Mouse (Mus musculus) embryonic facial prominence, embryonic 10.5 days (tissue): ENCODE data around the gene Csf2rb2. TPM values are rescaled to one million over a fixed set of nuclear protein-coding genes. Genes with fewer than 3 reads are reported as not detected.
"Not testable (repeated sequence)": the region's sequence is repeated elsewhere in the genome, so short reads cannot be mapped to it uniquely, and the experiment has no call there.

ENCODE experiments used
- DNase-seq: peaks from one replicate; pipeline ENCODE4 v3.0.0-alpha.2; 2017; ENCODE audit warnings: low spot score
- H3K27ac ChIP-seq: fragments of 300-500 bp; sonication (generic); replicated peaks from 2 replicates; pipeline ENCODE4 v1.5.1; 2016; ENCODE audit warnings: mild to moderate bottlenecking
- H3K27me3 ChIP-seq: fragments of 300-500 bp; sonication (generic); replicated peaks from 2 replicates; pipeline ENCODE4 v1.6.1; 2016; ENCODE audit warnings: low read depth, mild to moderate bottlenecking; ENCODE audit not compliant: poor library complexity, severe bottlenecking
- H3K36me3 ChIP-seq: fragments of 300-500 bp; sonication (generic); replicated peaks from 2 replicates; pipeline ENCODE4 v1.6.1; 2016; ENCODE audit warnings: mild to moderate bottlenecking, moderate library complexity
- H3K4me1 ChIP-seq: fragments of 300-500 bp; sonication (generic); 2 replicates; pipeline ENCODE4 v1.6.1; 2016
- H3K4me3 ChIP-seq: fragments of 300-500 bp; sonication (generic); 2 replicates; pipeline ENCODE4 v1.5.1; 2016; ENCODE audit warnings: mild to moderate bottlenecking, moderate library complexity
- H3K9me3 ChIP-seq: fragments of 300-500 bp; sonication (generic); 2 replicates; pipeline ENCODE4 v1.6.1; 2016; ENCODE audit warnings: mild to moderate bottlenecking
- WGBS: fragments of 180-500 bp; shearing (Covaris S2); methylation state at CpG from one replicate; pipeline ENCODE4 v1.1.7; 2016; 5-methylcytosine and 5-hydroxymethylcytosine counted together
- polyA plus RNA-seq: library from polyadenylated mRNA; unstranded; fragments of >200 nt; fragmentation: Nextera tagmentation; extraction: Ambion mirVana; gene quantifications from 2 replicates; pipeline ENCODE4 v1.2.1, GENCODE M21; 2016

The Csf2rb2 gene
- polyA plus RNA-seq, 1 experiment from 2014 or later, result 0.51 TPM

DNA sequence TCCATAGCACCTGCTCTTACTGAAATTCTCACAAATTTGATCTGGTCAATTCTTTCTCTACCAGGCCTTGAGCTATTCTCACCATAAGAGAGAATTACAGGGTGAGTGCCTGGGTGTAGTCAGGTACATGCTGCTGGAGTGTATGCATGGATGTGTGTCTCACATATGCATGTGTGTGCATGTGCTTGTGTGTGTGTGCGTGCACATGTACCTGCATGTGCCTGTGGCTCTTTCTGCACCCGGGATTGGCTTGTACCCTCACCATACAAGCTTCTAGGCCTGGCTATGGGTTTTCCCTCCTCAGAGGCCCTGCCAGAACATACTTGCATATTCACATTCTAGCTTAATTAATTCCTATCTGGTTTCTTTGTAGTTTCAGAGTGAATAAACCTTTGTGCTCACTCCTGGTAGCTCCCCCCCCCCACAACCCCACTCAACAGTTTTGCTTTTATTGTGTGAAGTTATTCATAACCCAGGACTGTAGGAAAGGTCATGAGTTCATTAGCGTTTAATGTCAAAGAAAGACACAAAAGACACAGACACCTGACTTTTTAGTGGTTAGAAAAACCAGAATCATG is 23.1 kb upstream of the Csf2rb2 start:
- Histone ChIP-seq H3K9me3 (no peaks in the 10 kb centered on the region), H3K4me3 (no peak overlapping the region), H3K4me1 (no peaks in the 10 kb centered on the region), H3K27me3 (no peaks in the 10 kb centered on the region), H3K27ac (no peak overlapping the region), H3K36me3 (no peaks in the 10 kb centered on the region)
- DNase-seq, result no peak
- WGBS, result 87% methylated on average over 3 of the region's 3 CpGs

DNA sequence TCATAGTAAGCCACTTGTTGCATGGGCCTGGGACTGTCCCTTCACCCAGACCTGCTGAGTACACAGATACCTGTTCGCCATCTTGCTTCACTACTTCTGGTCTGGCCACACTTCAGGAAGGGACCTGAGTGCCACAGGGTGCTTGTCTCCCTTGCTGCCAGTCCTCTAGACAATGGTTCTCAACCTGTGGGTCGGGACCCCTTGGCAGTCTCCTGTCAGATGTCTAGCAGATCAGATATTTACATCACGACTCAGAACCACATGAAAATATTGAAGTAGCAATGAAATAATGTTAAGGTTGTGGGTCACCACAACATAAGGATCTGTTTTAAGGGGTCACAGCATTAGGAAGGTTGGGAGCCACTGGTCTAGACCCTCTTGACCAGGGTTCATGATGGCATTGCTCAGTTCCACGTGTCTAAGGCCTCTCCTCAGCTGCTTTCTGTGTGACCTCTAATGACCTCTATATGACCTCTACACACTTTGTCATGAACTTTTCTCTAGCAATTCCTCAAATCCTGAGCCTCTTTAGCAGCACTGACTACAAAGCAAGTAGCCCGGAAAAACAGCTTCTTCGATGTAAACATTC is 22.3 kb upstream of the Csf2rb2 start:
- H3K9me3 ChIP-seq, H3K27ac ChIP-seq, H3K4me3 ChIP-seq, H3K4me1 ChIP-seq, H3K27me3 ChIP-seq, H3K36me3 ChIP-seq, DNase-seq: not testable (repeated sequence)
- WGBS, result 86% methylated on average over 6 of the region's 6 CpGs

GRCm38 (mm10) chr15:78326747-78327146 is 21.2 kb upstream of the Csf2rb2 start:
- WGBS, result 93% methylated on average over 10 of the region's 10 CpGs
- Histone ChIP-seq H3K27me3 (no peaks in the 10 kb centered on the region), H3K4me3 (no peak overlapping the region), H3K4me1 (no peaks in the 10 kb centered on the region), H3K9me3 (no peaks in the 10 kb centered on the region), H3K27ac (no peak overlapping the region), H3K36me3 (no peaks in the 10 kb centered on the region)
- DNase-seq, result no peak

GRCm38 (mm10) chr15:78325671-78326339 is 20.3 kb upstream of the Csf2rb2 start, which contains the start of gene Csf2rb:
TSS of gene Csf2rb (plus strand) at chr15:78325752.
- Histone ChIP-seq H3K27me3 (no peaks in the 10 kb centered on the region), H3K4me3 (no peak within 1 kb of the TSS), H3K9me3 (no peaks in the 10 kb centered on the region), H3K4me1 (no peaks in the 10 kb centered on the region; the same call in 1 of the 2 replicates), H3K27ac (no peak within 1 kb of the TSS), H3K36me3 (no peaks in the 10 kb centered on the region)
- no peak for DNase-seq
- WGBS, result 77% methylated on average over 11 of the region's 11 CpGs

- Histone ChIP-seq H3K36me3 (no peaks in the 10 kb centered on the region), H3K4me1 (no peaks in the 10 kb centered on the region; the same call in 1 of the 2 replicates), H3K27me3 (no peaks in the 10 kb centered on the region), H3K9me3 (no peaks in the 10 kb centered on the region), H3K4me3 (no peak overlapping the region), H3K27ac (no peak overlapping the region)
- DNase-seq, result no peak
- 92% methylated on average over 2 of the region's 2 CpGs for WGBS
These were observed 18.8 kb upstream of the Csf2rb2 start for GRCm38 (mm10) chr15:78324294-78324693.

- Histone ChIP-seq H3K4me1 (no peaks in the 10 kb centered on the region; the same call in 1 of the 2 replicates), H3K9me3 (no peaks in the 10 kb centered on the region), H3K27me3 (no peaks in the 10 kb centered on the region), H3K36me3 (no peaks in the 10 kb centered on the region), H3K27ac (no peak overlapping the region), H3K4me3 (no peak overlapping the region)
- 64% methylated on average over 1 of the region's 1 CpGs for WGBS
- DNase-seq, result no peak
These were observed 17.8 kb upstream of the Csf2rb2 start for GRCm38 (mm10) chr15:78323366-78323765.

GRCm38 (mm10) chr15:78320825-78321496 is 15.4 kb upstream of the Csf2rb2 start:
- no peaks in the 10 kb centered on the region for H3K36me3 ChIP-seq
- H3K4me1 ChIP-seq, result no peaks in the 10 kb centered on the region; the same call in 1 of the 2 replicates
- H3K27ac ChIP-seq, result no peak overlapping the region; the same call in 1 of the 2 replicates
- H3K4me3 ChIP-seq, result no peak overlapping the region
- peak; percentile 74 for DNase-seq
- H3K9me3 ChIP-seq, result no peaks in the 10 kb centered on the region
- no peaks in the 10 kb centered on the region for H3K27me3 ChIP-seq
- WGBS, result 21% methylated on average over 5 of the region's 5 CpGs

DNA sequence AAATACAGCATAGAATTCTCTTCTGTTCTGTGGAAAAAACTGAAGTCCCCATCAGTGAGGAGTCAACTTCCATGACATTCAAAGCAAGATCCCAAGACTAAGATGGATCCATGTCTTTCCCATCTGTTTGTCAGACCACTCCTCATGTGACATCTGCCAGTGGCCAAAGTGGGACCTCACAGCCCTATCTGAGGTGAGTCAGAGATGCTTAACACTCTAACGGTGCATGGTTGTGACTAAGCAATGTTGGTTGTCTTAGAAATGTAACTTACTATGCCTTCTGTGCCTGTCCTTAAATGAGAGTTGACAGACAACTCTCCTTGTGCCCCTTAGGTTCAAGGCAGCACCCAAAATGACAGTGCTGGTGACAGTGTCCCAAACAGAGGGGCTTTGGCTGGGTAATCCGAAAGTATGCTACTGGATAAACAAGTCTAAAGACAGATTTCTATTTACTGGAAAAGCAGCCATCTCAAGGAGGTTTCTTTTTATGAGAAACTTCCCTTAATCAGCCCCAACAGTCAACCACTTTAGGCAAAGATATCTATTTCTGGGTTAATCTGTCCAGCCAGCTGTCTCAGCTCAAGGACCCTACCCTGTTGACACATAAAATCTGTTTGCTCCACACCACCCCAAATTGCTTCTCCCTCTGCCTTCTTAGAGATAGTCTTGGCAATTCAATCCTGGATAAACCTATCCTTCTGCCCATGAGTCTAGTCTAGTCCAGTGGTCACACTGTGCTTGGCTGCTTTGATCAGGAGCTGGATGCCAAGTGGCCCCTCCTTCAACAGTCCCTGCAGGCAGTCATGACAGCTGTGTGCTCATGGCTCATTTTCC is 13.0 kb upstream of the Csf2rb2 start:
- not testable (repeated sequence) for H3K36me3 ChIP-seq, H3K27me3 ChIP-seq, DNase-seq, H3K27ac ChIP-seq, H3K9me3 ChIP-seq, H3K4me1 ChIP-seq, H3K4me3 ChIP-seq
- WGBS, result 85% methylated on average over 2 of the region's 2 CpGs

- H3K27ac ChIP-seq, DNase-seq, H3K4me1 ChIP-seq, H3K4me3 ChIP-seq, H3K9me3 ChIP-seq, H3K36me3 ChIP-seq, H3K27me3 ChIP-seq: not testable (repeated sequence)
- WGBS, result 82% methylated on average over 5 of the region's 5 CpGs
These were observed 8.1 kb upstream of the Csf2rb2 start for GRCm38 (mm10) chr15:78313659-78314058.

DNA sequence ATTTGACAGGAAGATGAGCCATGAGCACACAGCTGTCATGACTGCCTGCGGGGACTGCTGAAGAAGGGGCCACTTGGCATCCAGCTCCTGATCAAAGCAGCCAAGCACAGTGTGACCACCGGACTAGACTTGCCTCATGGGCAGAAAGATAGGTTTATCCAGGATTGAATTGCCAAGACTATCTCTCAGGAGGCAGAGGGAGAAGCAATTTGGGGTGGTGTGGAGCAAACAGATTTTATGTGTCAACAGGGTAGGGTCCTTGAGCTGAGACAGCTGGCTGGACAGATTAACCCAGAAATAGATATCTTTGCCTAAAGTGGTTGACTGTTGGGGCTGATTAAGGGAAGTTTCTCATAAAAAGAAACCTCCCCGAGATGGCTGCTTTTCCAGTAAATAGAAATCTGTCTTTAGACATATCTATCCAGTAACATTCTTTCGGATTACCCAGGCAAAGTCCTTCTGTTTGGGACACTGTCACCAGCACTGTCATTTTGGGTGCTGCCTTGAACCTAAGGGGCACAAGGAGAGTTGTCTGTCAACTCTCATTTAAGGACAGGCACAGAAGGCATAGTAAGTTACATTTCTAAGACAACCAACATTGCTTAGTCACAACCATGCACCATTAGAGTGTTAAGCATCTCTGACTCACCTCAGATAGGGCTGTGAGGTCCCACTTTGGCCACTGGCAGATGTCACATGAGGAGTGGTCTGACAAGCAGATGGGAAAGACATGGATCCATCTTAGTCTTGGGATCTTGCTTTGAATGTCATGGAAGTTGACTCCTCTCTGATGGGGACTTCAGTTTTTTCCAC is 7.1 kb upstream of the Csf2rb2 start:
- not testable (repeated sequence) for DNase-seq, H3K9me3 ChIP-seq, H3K4me3 ChIP-seq, H3K36me3 ChIP-seq, H3K27ac ChIP-seq, H3K27me3 ChIP-seq, H3K4me1 ChIP-seq
- whole genome bisulfite sequencing, result 79% methylated on average over 4 of the region's 4 CpGs

DNA sequence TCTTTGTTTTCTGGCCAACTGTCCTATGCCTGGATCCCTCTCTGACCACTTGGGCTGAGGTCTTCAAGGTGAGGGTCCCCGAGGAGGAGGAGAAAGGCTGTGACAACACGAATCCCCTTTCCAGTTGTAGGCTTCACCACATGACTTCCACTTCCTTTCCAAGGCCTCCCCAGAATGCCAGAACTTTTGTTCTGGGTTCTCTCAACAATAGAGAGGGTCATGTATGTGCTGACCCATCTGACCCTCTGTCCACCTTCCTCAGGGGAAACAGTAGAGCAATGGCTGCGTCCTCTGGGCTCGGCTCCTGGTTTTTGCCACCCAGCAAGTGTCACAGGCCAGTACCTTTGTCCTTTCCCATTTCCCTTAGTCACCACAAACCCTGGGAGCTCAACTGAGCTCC is 5.5 kb upstream of the Csf2rb2 start:
- no peak for DNase-seq
- no peak overlapping the region for H3K27ac ChIP-seq
- H3K36me3 ChIP-seq, result no peaks in the 10 kb centered on the region
- WGBS, result 82% methylated on average over 4 of the region's 4 CpGs
- H3K9me3 ChIP-seq, result no peaks in the 10 kb centered on the region
- H3K4me1 ChIP-seq, result peaks cover 7% of the 10 kb centered on the region; the same call in 1 of the 2 replicates
- H3K4me3 ChIP-seq, result no peak overlapping the region
- no peaks in the 10 kb centered on the region for H3K27me3 ChIP-seq
